Mouse (Mus musculus) monocyte, adult 2 months (primary cell): ENCODE data around the gene Lef1.

Source experiments
- DNase-seq, 2 experiments: peaks; one replicate each; pipeline ENCODE4 v3.0.0; 2022; ENCODE audit warnings: low spot score in 2 of 2, low read depth in 1 of 2

Gene Lef1

DNA sequence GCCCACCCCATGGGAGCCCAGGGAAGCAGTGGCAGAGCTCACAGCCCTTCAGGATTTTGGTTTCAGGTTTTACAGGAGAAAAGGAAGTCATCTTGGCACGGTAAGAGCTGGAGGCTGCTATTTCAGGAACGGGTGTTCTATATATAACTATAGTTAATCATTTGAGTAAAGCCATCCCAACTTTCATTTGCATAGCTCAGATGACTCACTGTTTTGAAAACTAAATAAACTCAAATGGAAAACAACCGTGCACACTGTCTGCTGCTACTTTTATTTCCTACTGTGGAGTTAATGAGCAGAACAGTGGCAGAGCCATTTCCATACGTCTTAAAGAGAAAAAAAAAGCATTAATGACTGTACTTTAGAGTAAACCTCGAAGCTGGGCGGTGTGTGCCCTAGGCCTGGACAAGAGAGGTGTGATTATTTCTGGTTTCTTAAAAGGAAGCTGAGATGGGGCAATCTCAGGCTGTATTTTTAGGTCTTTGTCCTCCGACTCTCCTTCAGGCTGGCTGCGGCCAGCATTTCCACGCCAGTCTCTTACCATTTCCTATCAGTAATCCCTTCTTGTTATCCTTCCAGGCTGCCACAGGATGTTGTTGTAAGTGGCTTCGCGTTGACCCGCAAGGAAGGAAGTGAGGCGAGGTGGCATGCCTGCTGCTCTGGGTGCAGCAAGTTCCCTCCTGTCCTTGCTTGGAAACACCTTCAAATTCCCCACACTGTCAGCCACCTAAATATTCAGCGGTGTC, 29.2 kb downstream of the Lef1 start:
- no peak for DNase-seq

DNA sequence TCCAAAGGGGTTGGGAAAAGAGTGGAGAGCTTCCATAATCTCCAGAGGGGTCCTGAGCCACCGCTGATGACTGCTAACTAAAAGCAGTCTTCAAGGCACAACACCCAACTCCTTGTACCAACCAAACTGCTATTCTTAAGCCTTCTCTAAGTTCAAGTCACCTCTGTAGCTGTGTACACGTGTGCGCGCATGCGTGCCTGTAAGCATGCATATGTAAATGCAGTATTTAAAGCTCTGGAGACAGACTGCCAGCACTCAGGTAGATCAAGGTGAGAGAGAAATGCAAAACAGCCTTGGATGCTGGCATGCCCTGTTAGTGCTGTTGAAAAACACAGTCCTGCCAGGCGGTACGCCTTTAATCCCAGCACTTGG, 29.8 kb downstream of the Lef1 start:
- no peak for DNase-seq

DNA sequence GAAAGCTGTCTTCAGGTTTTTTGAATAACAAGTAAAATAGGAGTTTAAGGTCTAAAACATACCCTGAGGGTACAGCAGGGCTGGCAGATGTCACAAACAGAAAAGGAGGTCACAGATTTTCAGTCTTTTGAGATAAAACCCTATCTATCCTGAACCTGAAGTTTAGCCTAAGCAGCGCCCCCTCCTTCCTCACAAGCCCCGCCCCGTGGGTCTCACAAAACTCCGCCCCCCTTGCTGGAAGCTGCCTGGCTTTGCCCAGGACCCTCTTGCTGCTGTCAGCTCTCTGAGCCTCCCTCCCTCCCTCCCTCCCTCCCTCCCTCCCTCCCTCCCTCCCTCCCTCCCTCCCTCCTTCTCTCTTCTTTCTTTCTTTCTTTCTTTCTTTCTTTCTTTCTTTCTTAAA, 31.3 kb downstream of the Lef1 start:
- DNase-seq = no peak

DNA sequence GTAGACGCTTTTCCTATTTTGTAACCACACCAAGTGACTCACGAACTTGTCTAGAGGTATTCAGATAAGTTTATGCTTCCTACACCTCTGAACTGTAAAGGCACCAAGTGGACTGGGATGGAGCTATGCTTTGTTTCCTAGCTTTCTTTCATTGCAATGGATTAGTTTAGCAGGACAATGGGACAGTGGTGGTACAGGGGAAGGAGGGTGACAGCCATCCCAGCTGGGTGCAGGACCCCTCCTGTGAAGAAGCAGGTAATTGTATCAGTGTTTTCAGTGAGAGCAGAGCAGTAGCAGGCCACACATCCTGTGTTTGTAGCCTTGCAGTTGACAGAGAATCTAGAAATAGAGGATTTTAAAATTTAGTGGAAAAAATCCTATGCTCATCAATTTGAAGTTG, 34.0 kb downstream of the Lef1 start:
- DNase-seq = no peak

DNA sequence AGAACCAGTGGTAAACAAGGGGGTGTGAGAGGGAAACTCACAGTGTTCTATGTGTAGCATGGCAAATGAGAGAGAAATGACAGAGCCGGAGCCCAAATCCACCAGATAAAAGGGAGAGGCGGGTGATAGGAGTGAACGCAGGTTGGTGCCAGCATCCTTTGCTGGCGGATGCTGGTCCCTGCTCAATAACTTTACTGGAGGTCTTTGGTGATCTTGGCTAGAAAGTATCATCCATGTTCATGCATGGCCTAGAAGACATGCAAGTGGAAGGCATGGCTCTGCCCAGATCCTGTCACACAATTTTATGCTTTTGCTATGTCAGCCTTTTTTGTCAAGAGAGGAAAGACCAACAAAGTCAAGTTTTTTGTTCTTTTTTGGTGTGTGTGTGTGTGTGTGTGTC, 42.6 kb downstream of the Lef1 start:
- no peak for DNase-seq

DNA sequence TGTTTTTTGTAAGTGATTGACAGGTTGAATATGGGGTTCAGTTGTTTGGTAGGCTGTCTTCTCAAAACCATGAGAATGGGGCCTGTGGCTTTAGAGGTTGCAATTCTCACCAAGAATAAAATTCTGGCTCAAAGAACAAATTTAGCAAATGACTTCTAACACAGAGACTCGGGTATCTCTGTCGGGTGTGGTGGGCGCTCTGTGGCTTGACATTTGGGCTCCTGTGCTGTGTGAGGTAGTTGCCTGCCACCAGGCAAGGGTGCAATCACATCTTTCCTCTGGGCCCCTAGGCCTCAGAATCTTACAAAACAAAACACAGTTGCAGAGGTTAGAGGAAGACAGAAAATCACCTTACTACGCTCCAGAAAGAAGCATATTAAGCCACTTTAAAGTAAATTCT, 43.6 kb downstream of the Lef1 start:
- DNase-seq = no peak

DNA sequence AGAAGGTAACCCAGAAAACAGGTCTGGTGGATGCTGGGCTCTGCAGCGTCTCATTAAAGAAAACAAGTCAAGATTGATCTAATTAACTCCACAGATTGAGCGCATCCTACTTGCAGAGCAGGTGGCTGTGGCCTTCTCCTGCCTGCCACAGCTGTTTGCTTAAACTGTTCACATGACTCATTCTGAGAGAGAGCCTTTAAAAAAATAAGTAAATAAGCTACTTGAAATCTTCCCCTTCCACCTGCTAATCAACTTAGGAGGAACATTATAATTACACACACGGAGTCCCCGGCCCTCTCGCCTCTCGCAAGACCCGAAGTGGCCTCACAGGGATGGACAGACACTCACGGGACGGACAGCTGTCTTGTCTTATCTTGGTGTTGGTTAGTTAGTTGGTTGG, 44.3 kb downstream of the Lef1 start:
- DNase-seq = no peak

DNA sequence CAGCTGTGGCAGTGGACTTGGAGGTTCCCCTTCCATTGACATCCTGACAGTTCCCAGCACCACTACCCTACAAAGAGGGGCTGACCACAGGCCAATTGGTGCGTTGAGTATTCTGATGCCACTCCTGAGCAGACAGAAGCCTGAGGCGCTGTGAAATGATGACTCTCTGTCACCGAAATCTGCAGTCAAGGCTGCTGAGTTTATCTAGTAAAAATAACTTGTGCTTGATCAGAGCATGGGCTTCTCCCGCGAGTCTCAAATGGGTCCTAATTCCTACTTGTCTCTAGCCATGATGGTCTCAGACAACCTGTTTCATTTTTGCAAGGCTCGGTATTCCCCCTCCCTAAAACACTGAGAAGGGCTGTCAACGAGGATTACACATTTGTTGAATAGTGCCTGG, 44.8 kb downstream of the Lef1 start:
- no peak for DNase-seq

DNA sequence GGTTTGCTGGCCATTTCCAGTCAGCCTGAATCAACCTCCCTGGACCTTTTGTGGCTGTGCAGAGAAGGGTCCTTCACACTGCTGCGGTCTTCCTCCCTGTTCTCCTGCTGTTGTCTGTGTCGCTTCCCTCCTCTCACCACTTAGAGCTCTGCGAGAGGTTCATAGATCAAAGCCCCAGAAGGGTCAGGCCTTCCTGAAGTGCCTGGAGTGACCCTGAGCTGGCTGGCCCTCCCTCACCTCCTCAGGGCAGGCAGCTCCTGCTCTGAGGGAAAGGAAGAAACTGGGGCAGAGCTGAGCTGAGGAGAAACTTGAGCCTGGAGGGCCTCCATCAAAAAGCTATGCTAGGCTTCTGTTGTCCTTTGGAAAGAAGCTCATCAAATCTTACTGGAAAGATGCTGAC, 45.4 kb downstream of the Lef1 start:
- no peak for DNase-seq

DNA sequence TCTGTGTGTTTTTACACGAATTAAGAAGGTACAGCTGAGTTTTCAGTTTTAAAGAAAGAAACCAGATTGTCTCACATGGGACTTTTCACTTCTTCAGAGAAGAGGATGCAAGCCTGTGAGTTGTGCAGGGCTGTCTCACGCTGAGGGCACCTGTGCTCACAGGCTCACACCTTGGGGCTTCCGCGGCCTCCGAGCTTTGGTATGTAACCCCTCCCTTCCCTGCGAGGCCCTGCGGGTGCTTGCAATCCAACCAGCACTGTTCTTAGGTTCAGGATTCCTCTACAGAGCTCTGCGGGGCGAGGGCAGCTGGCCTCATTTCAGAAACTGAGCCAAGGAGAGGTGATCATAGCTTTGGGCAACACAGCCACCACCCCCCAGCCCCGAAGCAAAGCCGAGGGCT, 46.1 kb downstream of the Lef1 start:
- DNase-seq = no peak

DNA sequence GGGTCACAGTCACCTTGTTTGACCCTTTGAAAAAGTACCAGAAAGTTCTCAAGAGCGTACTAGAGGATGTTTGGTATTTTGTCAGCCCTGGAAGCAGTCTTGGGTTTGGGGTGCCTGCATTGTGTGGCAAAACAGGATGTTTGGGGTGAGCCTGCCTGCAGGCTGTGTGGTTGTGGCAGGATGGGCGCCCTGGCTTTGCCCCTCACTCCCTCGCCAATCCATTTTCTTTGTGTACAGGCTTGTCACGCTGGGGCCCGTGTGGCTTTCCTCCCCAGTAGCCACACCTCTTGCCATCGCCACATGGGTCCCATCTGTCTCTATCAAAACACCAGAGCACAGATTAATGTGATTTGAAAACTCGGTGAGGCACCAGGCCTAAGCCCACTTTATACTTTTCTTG, 47.2 kb downstream of the Lef1 start:
- DNase-seq = no peak

DNA sequence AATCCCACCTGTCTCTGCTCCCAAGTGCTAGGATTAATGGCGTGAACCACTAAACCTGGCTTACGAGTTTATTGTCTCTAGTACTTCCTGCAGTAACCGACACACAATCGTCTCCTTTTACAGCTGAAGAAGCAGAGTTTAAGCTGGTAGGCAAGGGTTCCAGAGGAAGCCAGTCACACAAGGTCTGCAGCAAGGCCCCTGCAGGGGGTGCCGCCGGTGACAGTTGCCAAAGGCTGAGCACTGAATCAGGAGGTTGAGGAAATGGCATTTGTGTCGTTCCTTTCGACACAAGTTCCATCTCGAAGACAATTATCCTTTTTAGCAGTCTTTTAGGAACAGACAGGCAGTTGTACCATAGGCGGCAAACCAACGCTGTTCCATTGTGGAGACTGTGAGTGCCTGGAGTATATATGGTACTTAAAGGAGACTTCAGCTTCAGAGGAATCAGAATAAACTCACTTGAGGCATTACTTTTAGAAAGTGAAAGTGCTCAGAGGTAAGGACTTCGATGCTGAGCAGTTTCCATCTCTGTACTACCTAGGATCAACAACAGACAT, 49.0 kb downstream of the Lef1 start:
- no peak for DNase-seq

DNA sequence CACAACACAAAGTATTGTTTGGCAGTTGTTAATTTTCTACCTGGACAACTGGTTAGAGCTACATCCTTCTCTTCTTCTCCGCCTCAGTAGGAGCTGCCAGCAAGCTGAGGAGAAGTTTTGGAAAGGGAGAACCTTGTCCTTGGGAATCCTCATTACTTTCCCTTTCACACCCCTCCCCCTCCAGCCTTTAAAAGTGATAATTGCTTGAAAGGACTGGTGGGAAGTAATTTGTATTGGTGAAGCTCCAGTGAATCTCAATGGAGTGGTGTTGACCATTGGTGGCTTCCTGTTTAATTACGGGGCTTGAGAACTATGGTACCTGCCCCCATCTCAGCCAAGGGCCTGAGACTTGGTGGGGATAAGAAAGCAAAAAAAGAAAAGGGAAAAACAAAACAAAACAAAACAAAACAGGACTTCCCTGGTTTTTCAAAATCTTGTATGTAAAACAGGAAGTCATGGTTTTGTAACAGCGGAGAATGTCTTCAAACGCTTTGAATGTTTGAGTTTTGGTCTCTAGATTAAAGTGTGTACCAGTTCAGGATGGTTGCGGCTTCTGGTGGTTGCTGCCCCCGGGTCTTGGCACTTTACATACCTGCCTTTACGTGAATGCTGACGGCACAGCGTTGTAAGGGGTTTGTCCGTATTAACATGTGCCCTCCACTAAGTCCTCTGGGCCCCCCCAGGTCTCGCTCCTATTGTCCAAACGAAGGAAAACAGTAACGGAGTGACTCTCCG, 49.8 kb downstream of the Lef1 start:
- DNase-seq = no peak

DNA sequence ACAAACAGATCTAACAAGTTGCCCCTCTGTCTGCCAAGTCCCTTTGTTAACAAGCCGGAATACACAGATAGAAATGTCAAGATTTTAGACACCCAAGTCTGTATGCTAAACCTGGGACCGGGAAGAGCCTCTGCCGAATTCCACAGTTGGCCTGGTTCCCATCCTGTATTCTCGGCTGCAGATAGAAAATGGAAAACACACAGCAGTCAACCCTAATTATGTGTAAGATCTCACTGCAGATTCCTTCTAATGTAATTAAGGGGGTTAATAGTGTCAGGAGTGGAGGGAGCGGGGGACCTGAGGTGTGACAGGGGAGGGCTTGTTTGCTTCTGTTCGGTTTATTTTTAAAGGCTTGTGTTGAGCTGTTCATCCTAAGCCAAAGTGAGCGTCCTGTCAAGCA, 50.6 kb downstream of the Lef1 start:
- no peak for DNase-seq

DNA sequence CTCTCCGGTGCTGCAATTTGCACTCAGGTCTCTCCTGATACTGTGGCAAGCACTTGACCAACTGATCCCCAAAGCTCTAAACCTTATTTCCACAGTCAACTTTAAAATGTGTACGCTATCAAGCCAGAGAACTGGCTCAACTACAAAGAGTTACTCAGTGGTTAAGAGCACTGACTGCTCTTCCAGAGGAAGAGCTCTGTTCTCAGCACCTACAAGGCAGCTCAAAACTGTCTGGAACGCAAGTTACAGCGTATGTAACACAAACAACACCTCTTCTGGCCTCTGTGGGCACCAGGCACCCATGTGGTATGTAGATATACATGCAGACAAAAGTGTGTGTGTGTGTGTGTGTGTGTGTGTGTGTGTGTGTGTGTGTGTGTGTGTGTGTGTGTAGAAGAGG, 57.5 kb downstream of the Lef1 start:
- DNase-seq = no peak

DNA sequence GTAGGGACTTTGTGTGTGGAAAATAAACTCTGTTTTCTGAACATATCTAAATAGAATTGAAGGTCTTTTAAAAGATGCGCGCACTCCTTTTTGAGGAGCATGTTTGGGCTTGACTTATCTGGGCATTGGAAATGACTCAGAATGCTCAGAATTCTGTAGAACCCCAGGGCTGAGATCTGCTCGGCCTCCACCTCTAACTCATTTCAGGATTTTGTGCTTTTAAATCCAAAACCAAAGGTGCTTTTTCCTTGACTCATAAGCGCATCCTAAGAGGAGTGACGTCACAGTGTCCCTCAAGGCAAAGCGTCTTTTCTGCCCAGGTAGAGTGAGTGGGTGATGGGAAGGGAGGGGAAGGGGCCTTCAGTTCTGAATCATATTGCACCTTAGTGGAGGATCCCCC, 58.9 kb downstream of the Lef1 start:
- no peak for DNase-seq

DNA sequence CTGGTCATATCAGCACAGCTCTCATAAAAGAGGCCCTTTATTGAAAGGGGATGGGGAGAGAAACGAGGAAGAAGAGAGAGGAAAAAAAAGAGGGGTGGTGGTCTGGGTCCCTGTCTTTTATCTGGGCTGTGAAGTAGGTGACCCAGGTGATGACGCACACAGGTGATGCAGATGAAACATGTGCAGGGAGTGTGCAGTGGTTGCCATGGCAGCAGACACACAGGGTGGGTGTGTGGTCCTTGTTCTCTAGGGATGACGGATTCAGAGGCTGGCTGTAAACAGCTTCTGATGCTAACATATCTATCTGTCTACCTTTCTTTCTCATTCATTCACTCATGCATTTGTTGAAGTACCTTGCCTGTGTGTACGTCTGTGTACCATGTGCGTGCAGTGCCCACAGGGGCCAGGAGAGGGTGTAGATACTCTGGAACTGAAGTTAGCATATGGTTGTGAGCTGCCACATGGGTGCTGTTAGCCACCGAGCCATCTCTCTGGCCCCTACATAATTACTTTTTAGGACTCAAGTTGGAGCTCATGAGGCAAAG, 59.9 kb downstream of the Lef1 start:
- DNase-seq = no peak

DNA sequence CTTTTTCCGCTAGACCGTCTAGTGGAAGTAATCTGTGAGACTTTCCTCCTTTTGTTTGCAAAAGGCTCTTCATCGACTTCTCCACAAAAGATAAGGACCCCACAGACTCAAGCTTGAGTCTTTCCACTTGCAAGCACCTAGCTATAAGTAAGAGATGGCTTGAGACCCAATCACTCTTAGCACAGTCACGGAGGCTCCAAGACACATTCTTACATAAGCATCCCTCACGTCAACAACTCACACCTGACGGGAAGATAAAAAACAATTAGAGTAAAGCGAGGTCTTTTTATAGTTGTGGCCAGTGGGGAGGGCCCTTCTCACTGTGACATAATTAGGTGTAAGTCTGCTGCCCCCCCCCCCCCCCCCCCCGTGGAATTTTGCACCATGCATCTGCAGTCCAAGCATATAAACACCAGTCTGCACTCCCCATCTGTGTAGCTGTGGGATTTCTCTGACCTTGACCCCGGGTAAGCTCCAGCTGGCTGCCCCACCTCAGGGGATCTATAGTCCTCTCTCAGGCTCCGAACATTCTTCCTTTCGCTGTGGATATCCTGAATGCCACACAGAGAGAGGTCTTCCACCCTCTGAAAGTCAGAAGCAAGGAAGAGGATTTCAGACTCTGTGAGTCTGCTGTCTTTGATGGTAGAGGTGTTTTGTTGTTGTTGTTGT, 61.2 kb downstream of the Lef1 start:
- no peak for DNase-seq

DNA sequence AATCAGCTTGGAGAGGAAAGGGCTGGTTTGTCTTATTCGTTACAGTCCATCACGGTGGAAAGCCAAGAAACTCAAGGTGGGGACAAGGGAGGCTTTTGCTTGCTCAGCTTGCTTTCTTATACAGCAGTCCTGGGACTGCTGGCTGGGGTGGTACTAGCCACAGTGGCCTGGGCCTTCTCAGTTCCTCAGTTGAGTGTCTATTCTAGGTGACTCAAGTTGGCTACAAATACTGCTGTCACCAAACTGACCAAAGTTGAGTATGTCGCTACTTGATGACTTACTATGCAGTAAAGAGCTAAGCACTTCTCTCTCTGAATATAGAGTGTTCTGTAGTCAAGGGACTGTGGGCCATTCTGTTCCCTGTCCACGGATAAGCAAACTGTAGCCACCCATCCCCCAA, 62.0 kb downstream of the Lef1 start:
- no peak for DNase-seq

DNA sequence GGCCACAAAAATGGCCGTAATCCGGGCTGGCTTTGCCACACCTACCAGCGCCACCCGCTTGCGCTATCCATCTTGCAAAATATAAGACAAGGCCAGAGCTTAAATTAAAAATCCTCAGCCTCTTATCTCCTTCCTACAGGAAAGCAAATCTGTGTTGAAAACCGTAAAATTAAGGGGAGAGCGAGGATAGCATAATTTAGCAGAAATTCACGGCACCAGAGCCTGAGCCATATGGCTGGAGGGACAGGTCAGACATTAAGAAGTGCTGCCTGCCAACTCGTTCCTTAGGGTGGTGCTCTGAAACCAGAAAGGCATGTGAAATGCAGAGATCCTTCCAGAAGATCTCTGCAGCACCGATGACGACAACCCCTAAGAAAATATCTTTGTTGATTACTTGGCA, 70.7 kb downstream of the Lef1 start:
- DNase-seq = no peak

DNA sequence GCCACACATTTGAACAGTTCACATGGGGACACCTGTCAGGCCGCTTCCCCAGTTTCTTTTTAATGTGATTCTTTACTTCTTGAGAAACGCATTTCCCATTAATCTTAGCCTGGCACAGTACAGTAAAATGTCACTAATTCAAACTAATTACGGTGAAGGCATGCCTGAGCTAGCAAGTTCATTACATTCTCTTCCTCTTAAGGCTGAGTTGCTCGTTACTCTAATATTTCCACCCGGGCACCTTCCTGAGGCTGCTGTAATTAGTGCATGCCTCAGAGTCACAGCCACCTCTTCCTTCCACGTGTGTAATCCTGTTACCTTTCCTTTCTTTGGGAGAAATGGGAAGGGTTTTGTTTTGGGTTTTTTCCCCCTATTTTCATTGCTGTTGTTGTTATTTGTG, 71.9 kb downstream of the Lef1 start:
- DNase-seq = no peak

DNA sequence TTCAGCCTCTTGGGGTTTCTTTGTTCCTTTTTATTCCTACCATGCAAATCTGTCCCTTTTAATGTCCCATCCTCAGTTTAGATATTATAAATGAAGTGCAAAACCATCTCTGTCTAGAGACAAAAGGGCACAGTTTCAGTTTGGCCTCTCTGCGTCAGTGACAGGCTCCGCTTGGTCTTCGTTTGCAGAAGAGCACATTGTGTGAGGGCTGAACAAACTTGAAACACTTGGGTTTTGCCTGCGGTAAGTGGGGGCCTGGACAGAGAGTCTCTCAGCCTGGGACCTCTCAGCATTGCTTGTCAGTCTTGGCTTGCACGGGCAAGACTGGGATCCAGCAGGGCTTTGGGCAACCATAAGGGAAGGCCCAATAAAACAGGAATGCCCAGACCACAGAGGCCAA, 75.9 kb downstream of the Lef1 start:
- no peak for DNase-seq
